Mouse (Mus musculus): ENCODE measurements around the gene Fam216a.

DNA sequence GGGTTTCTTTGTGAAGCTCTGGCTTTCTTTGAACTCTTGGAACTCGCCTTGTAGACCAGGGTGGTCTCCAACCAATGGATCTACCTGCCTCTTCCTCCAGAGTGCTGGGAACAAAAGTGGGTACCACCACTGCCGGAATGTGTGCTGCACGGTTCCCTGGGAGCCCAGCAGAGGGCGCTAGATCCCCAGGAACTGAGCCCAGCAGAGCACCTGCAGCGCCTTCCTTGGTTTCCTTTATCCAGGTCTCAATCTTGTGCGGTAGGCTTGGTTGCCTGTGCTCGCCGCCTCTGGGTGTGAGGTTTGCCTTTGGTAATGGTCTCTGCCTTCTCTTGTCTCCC, 29.1 kb upstream of the Fam216a start:
- TF ChIP-seq CTCF (IDR thresholded peaks at IDR 0.05; ENCODE audit: control insufficient read depth, insufficient read depth, insufficient read length) (peak; percentile 88), MAX (IDR thresholded peaks at IDR 0.05) (no peak), USF1 (IDR thresholded peaks at IDR 0.05; ENCODE audit: low read depth) (no peak), CEBPB (IDR thresholded peaks at IDR 0.05; ENCODE audit: low read depth) (no peak), MYOG (IDR thresholded peaks at IDR 0.05; ENCODE audit: control insufficient read depth, extremely low read depth, insufficient read length) (no peak), FOSL1 (IDR thresholded peaks at IDR 0.05; ENCODE audit: insufficient read depth, low read length, poor library complexity, severe bottlenecking) (no peak)
